Mouse (Mus musculus) monocyte, adult 5-6 weeks (primary cell): ENCODE data around the gene Dnajc9. TPM values are rescaled to one million over a fixed set of nuclear protein-coding genes. Genes with fewer than 3 reads are reported as not detected.

Source experiments
- ATAC-seq: fragments of 153-309, 156-312 bp; replicated peaks from 2 replicates; pipeline ENCODE4 v1.8.0; 2017; ENCODE audit warnings: mild to moderate bottlenecking; ENCODE audit not compliant: low TSS enrichment, insufficient number of reproducible peaks, severe bottlenecking, poor library complexity, low FRiP score
- total RNA-seq: library from RNA; stranded (forward); fragments of 200-1000, 200-491, 200-594 nt; gene quantifications from 3 replicates; pipeline ENCODE4 v1.2.3, GENCODE M21; 2017

Gene Dnajc9
- total RNA-seq: 58.2 to 124 TPM (median 61.8 TPM) in 3 replicates

- peak; percentile 83 for ATAC-seq
Measured at GRCm38 (mm10) chr14:20388441-20389129, at the start of gene Dnajc9. Gene Dnajc9, minus strand, starts transcription at chr14:20388910.

- ATAC-seq: no peak
Measured at GRCm38 (mm10) chr14:20436976-20437375, 48.3 kb upstream of the Dnajc9 start.

- no peak for ATAC-seq
Measured at GRCm38 (mm10) chr14:20432420-20432819, 43.7 kb upstream of the Dnajc9 start.

GRCm38 (mm10) chr14:20431726-20432125 is 43.0 kb upstream of the Dnajc9 start:
- no peak for ATAC-seq

- ATAC-seq: no peak
Measured at GRCm38 (mm10) chr14:20429833-20430232, 41.1 kb upstream of the Dnajc9 start.

- ATAC-seq: no peak
Measured at GRCm38 (mm10) chr14:20428593-20428992, 39.9 kb upstream of the Dnajc9 start.

- no peak for ATAC-seq
Measured at GRCm38 (mm10) chr14:20423046-20423445, 34.3 kb upstream of the Dnajc9 start.

- ATAC-seq: no peak
Measured at GRCm38 (mm10) chr14:20422257-20422656, 33.5 kb upstream of the Dnajc9 start.

GRCm38 (mm10) chr14:20400071-20400470 is 11.4 kb upstream of the Dnajc9 start:
- peak; percentile 70; the same call in 1 of the 2 replicates for ATAC-seq

GRCm38 (mm10) chr14:20398864-20399263 is 10.2 kb upstream of the Dnajc9 start:
- ATAC-seq: no peak

- no peak for ATAC-seq
Measured at GRCm38 (mm10) chr14:20397220-20397619, 8.5 kb upstream of the Dnajc9 start.

- ATAC-seq: peak; percentile 92
Measured at GRCm38 (mm10) chr14:20393205-20393913, 4.6 kb upstream of the Dnajc9 start, which contains the start of gene Mrps16. Gene Mrps16, minus strand, starts transcription at chr14:20393634.

GRCm38 (mm10) chr14:20392326-20392725 is 3.6 kb upstream of the Dnajc9 start:
- no peak for ATAC-seq

- ATAC-seq: no peak
Measured at GRCm38 (mm10) chr14:20389446-20390079, 853 bp upstream of the Dnajc9 start.

GRCm38 (mm10) chr14:20379753-20380430 is 8.8 kb downstream of the Dnajc9 start:
- peak; percentile 18; the same call in 1 of the 2 replicates for ATAC-seq

- ATAC-seq: no peak
Measured at GRCm38 (mm10) chr14:20379087-20379640, 9.5 kb downstream of the Dnajc9 start.

GRCm38 (mm10) chr14:20378313-20379061 is 10.2 kb downstream of the Dnajc9 start:
- peak; percentile 91 for ATAC-seq

GRCm38 (mm10) chr14:20377112-20377521 is 11.6 kb downstream of the Dnajc9 start:
- no peak for ATAC-seq
